In genomic region chr10:85128453-85128852, GRCm38 (mm10) we compare ENCODE assay signal across 8 mouse cellular contexts. TPM values are rescaled to one million over a fixed set of nuclear protein-coding genes. Genes with fewer than 3 reads are reported as not detected.
DNase-seq lines count a peak whose midpoint lies in the region; ATAC-seq and TF ChIP-seq lines count a peak whose summit lies in the region.

No protein-coding gene starts in this region.

- peaks cover 11% of the 10 kb centered on the region; the same call in 1 of the 2 replicates for H3K4me1 ChIP-seq in embryonic facial prominence, embryonic 15.5 days
- peaks cover 5 to 9% of the 10 kb centered on the region in 2 experiments; a peak in 3 of 4 replicates for H3K4me1 ChIP-seq in liver, embryonic 14.5 days (replicated peaks; ENCODE audit: control insufficient read depth in 2 of 2, insufficient read depth in 2 of 2, low read length in 1 of 2)
- H3K4me1 ChIP-seq in cerebellum, adult 2 months (ENCODE audit: control insufficient read depth, insufficient read depth, low read length), result peaks cover 3% of the 10 kb centered on the region; the same call in 1 of the 2 replicates

- no peak for TF ChIP-seq POLR2A in cerebellum, adult 2 months (IDR thresholded peaks at IDR 0.05; ENCODE audit: borderline replicate concordance, insufficient read depth, low read length)

- H3K9me3 ChIP-seq in embryonic facial prominence, embryonic 15.5 days (replicated peaks), result no peaks in the 10 kb centered on the region
- no peaks in the 10 kb centered on the region for H3K9me3 ChIP-seq in liver, embryonic 14.5 days (ENCODE audit: control insufficient read depth, low read length)

- WGBS in embryonic facial prominence, embryonic 15.5 days, result 16% methylated on average over 7 of the region's 7 CpGs
- 15% methylated on average over 7 of the region's 7 CpGs for WGBS in liver, embryonic 14.5 days (ENCODE audit: insufficient replicate concordance)
- WGBS in cerebellum, adult 2 months, result 27% methylated on average over 7 of the region's 7 CpGs

- no peak for ATAC-seq in embryonic facial prominence, embryonic 15.5 days (ENCODE audit: insufficient number of reproducible peaks, low FRiP score, low TSS enrichment, low read depth)
- ATAC-seq in liver, embryonic 14.5 days (ENCODE audit: insufficient read depth), result peak; percentile 22; the same call in 1 of the 2 replicates

- H3K4me2 ChIP-seq in embryonic facial prominence, embryonic 15.5 days (replicated peaks), result peak overlapping the region; percentile 61
- peak overlapping the region; percentile 79 for H3K4me2 ChIP-seq in liver, embryonic 14.5 days (ENCODE audit: low read depth)

- H3K4me3 ChIP-seq in left cerebral cortex, adult 2 months, result peak overlapping the region; percentile 81
- peak overlapping the region; percentile 67 for H3K4me3 ChIP-seq in embryonic facial prominence, embryonic 15.5 days (replicated peaks)
- H3K4me3 ChIP-seq in liver, embryonic 14.5 days (ENCODE audit: insufficient read depth in 1 of 2, low read depth in 2 of 2, low read length in 2 of 2), result peak overlapping the region in 1 of 2 experiments; percentile 55; a peak in 2 of 4 replicates
- no peak overlapping the region for H3K4me3 ChIP-seq in cerebellum, adult 2 months (replicated peaks; ENCODE audit: insufficient read depth, low read depth, low read length)

- no peak for TF ChIP-seq CTCF in left cerebral cortex, adult 2 months (IDR thresholded peaks at IDR 0.05)
- no peak for TF ChIP-seq CTCF in liver, embryonic 14.5 days (IDR thresholded peaks at IDR 0.05; ENCODE audit: low read depth)
- no peak for TF ChIP-seq CTCF in cerebellum, adult 2 months (IDR thresholded peaks at IDR 0.05; ENCODE audit: borderline replicate concordance, insufficient read depth, low read depth, low read length)

- intact Hi-C loops in left cerebral cortex, adult 2 months (cut with DNase I), result no loop called here
- intact Hi-C loops in left cerebral cortex, postnatal 36 days (cut with DNase I), result no loop called here

- TF ChIP-seq EP300 in liver, embryonic 14.5 days (IDR thresholded peaks at IDR 0.05; ENCODE audit: low read depth), result no peak

- no peak overlapping the region for H3K27ac ChIP-seq in left cerebral cortex, adult 2 months
- peak overlapping the region; percentile 55 for H3K27ac ChIP-seq in embryonic facial prominence, embryonic 15.5 days (replicated peaks)
- H3K27ac ChIP-seq in liver, embryonic 14.5 days, result no peak overlapping the region
- H3K27ac ChIP-seq in cerebellum, adult 2 months (ENCODE audit: insufficient read depth, low read length), result no peak overlapping the region

- H3K27me3 ChIP-seq in embryonic facial prominence, embryonic 15.5 days, result no peaks in the 10 kb centered on the region
- no peaks in the 10 kb centered on the region for H3K27me3 ChIP-seq in liver, embryonic 14.5 days (ENCODE audit: control insufficient read depth, insufficient read depth, low read length)
- H3K27me3 ChIP-seq in cerebellum, adult 2 months (ENCODE audit: control insufficient read depth, insufficient read depth, low read length), result no peaks in the 10 kb centered on the region

- peak overlapping the region; percentile 21; the same call in 1 of the 2 replicates for H3K9ac ChIP-seq in embryonic facial prominence, embryonic 15.5 days
- peak overlapping the region; percentile 51 for H3K9ac ChIP-seq in liver, embryonic 14.5 days (replicated peaks)

- H3K36me3 ChIP-seq in embryonic facial prominence, embryonic 15.5 days, result peaks cover 8% of the 10 kb centered on the region; the same call in 1 of the 2 replicates
- H3K36me3 ChIP-seq in liver, embryonic 14.5 days (replicated peaks; ENCODE audit: control insufficient read depth, insufficient read depth, low read depth), result no peaks in the 10 kb centered on the region

- DNase-seq in left cerebral cortex, adult 2 months (ENCODE audit: extremely low spot score in 1 of 2, low spot score in 2 of 2), result no peak
- no peak for DNase-seq in left cerebral cortex, postnatal 36 days (ENCODE audit: low spot score in 2 of 2)
- peak; percentile 57 for DNase-seq in induced T-regulatory cell, adult 2 months (ENCODE audit: low read depth)
- peak in 2 of 3 experiments; percentile 12 to 19 for DNase-seq in liver, embryonic 14.5 days (ENCODE audit: low read depth in 3 of 3, low spot score in 3 of 3)
- DNase-seq in neural tube, embryonic 10.5 days (ENCODE audit: extremely low spot score, low spot score), result peak; percentile 21
- DNase-seq in cerebellum, adult 2 months, result no peak
- no peak for DNase-seq in right cerebral cortex, postnatal 25 days

RNA-seq across cellular contexts. Expression of gene Mterf2, which starts 0.6 kb away (rescaled TPM):
- total RNA-seq in left cerebral cortex, adult 2 months (2021), result 10 to 100 TPM; 11.9 to 14.4 TPM
- 10 to 100 TPM; 14.0 to 14.8 TPM for total RNA-seq in left cerebral cortex, postnatal 36 days (2021)
- polyA plus RNA-seq in embryonic facial prominence, embryonic 15.5 days (2015; fragmentation: Nextera tagmentation; extraction: Ambion mirVana), result 15.7 and 15.8 TPM in 2 replicates
- 2.5 and 4.4 TPM in 2 replicates for polyA plus RNA-seq in liver, embryonic 14.5 days (2012; rRNA removed)
- 5.2 and 6.4 TPM in 2 replicates for polyA plus RNA-seq in liver, embryonic 14.5 days (2014; fragmentation: Nextera tagmentation; extraction: Ambion mirVana)
- 22.4 and 23.0 TPM in 2 replicates for polyA plus RNA-seq in cerebellum, adult 2 months (2012; rRNA removed)

RNA-seq across cellular contexts. Expression of gene Tmem263, which starts 26.0 kb away (rescaled TPM):
- total RNA-seq in left cerebral cortex, adult 2 months (2021), result 10 to 100 TPM; 38.5 to 39.5 TPM
- 10 to 100 TPM; 34.5 to 39.8 TPM for total RNA-seq in left cerebral cortex, postnatal 36 days (2021)
- polyA plus RNA-seq in embryonic facial prominence, embryonic 15.5 days (2015; fragmentation: Nextera tagmentation; extraction: Ambion mirVana), result 105 and 108 TPM in 2 replicates
- 2.3 and 3.7 TPM in 2 replicates for polyA plus RNA-seq in liver, embryonic 14.5 days (2012; rRNA removed)
- polyA plus RNA-seq in liver, embryonic 14.5 days (2014; fragmentation: Nextera tagmentation; extraction: Ambion mirVana), result 10.9 and 11.1 TPM in 2 replicates
- 14.0 and 14.2 TPM in 2 replicates for polyA plus RNA-seq in cerebellum, adult 2 months (2012; rRNA removed)

RNA-seq across cellular contexts. Expression of gene Fhl4, which starts 26.2 kb away (rescaled TPM):
- total RNA-seq in left cerebral cortex, adult 2 months (2021), result under 1 TPM; 0.34 to 0.56 TPM
- total RNA-seq in left cerebral cortex, postnatal 36 days (2021), result under 1 TPM; 0.63 to 0.69 TPM
- polyA plus RNA-seq in embryonic facial prominence, embryonic 15.5 days (2015; fragmentation: Nextera tagmentation; extraction: Ambion mirVana), result 1.3 and 1.4 TPM in 2 replicates
- polyA plus RNA-seq in liver, embryonic 14.5 days (2012; rRNA removed), result 0.15 and 0.16 TPM in 2 replicates
- polyA plus RNA-seq in liver, embryonic 14.5 days (2014; fragmentation: Nextera tagmentation; extraction: Ambion mirVana), result 0.34 and 0.43 TPM in 2 replicates
- 0.82 and 0.87 TPM in 2 replicates for polyA plus RNA-seq in cerebellum, adult 2 months (2012; rRNA removed)

RNA-seq across cellular contexts. Expression of gene Cry1, which starts 56.4 kb away (rescaled TPM):
- total RNA-seq in left cerebral cortex, adult 2 months (2021), result 10 to 100 TPM; 16.8 to 25.6 TPM
- total RNA-seq in left cerebral cortex, postnatal 36 days (2021), result 10 to 100 TPM; 17.2 to 21.1 TPM
- 34.6 and 37.7 TPM in 2 replicates for polyA plus RNA-seq in embryonic facial prominence, embryonic 15.5 days (2015; fragmentation: Nextera tagmentation; extraction: Ambion mirVana)
- 1.8 and 2.3 TPM in 2 replicates for polyA plus RNA-seq in liver, embryonic 14.5 days (2012; rRNA removed)
- 4.2 and 4.4 TPM in 2 replicates for polyA plus RNA-seq in liver, embryonic 14.5 days (2014; fragmentation: Nextera tagmentation; extraction: Ambion mirVana)
- polyA plus RNA-seq in cerebellum, adult 2 months (2012; rRNA removed), result 23.8 and 24.6 TPM in 2 replicates

Comparison
In these comparisons a context has a peak if more than half of its experiments do, and no peak if none do; other contexts are left out.
1. DNase-seq: peak in induced T-regulatory cell, adult 2 months (single experiment), liver, embryonic 14.5 days (2 of 3) and neural tube, embryonic 10.5 days (single experiment); none in left cerebral cortex, adult 2 months (0 of 2), left cerebral cortex, postnatal 36 days (0 of 2), cerebellum, adult 2 months (0 of 2) and right cerebral cortex, postnatal 25 days (single experiment).